Mouse (Mus musculus) kidney, postnatal 14 days (tissue): ENCODE measurements around the gene Prpf8.

ENCODE experiments used
- DNase-seq: peaks from one replicate; pipeline ENCODE4 v3.0.0; 2022; ENCODE audit warnings: mixed read lengths

The Prpf8 gene

DNA sequence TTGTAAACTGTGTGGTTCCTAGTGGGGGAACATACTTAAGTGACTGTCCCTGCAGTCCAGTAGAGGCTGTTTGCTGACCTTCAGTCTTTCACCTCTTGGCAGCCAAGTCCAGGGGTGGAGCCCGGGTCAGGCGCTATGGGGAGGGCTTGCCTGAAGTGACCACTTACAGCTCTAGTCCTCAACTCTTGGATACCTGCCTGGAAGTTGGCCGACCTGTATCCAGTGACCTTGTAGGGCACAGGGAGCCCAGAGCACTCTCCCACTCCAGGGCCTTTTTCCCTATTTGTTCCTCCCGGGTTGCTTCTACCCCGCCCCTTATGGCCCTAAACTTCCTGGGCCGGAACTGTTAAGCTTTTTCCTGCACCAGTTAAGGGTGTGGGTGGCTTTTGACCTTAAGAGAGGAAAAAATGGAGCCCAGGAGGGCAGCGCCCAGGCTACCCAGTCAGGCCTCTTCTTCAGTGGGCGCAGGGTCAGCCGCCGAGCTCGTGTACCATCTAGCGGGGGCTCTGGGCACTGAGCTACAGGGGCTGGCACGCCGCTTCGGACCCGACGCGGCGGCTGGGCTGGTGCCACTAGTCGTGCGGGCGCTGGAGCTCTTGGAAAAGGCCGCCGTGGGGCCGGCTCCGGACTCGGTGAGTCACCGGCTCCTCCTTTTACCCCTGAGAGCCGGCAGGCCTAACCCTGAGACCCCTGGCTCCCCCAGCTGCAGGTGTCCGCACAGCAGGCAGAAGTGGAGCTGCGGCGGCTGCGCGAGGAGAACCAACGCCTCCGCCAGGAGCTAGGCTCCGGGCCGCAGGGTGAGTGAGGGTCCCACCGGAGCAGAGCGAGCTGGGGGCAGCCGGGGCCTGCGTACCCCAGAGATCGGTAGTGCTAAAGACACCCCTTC is 23.4 kb downstream of the Prpf8 start, which contains the start of gene Rilp:
TSS of gene Rilp (plus strand) at position 354 of the 886 bp plus-strand sequence.
- DNase-seq: peak; percentile 94

- peak; percentile 96 for DNase-seq
Observed at GRCm38 (mm10) chr11:75510627-75510993, 24.0 kb downstream of the Prpf8 start.

DNA sequence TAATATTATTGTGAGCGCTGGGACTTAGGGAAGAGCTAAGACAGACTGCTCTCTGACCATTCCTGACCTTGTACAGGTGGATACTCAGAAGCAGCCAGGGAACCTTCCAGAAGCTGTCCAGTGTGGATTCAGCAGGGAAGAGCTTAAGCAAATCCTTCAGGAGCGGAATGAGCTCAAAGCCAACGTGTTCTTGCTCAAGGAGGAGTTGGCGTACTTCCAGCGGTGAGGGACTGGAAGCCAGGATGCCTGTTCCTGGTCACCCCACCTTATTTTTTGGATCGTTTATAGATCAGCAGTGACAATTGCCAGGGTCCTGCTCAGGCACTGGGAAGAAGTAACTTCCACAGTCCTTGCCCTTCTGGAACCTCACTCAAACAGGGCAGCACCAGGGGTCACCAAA is 24.6 kb downstream of the Prpf8 start:
- peak; percentile 44 for DNase-seq

DNA sequence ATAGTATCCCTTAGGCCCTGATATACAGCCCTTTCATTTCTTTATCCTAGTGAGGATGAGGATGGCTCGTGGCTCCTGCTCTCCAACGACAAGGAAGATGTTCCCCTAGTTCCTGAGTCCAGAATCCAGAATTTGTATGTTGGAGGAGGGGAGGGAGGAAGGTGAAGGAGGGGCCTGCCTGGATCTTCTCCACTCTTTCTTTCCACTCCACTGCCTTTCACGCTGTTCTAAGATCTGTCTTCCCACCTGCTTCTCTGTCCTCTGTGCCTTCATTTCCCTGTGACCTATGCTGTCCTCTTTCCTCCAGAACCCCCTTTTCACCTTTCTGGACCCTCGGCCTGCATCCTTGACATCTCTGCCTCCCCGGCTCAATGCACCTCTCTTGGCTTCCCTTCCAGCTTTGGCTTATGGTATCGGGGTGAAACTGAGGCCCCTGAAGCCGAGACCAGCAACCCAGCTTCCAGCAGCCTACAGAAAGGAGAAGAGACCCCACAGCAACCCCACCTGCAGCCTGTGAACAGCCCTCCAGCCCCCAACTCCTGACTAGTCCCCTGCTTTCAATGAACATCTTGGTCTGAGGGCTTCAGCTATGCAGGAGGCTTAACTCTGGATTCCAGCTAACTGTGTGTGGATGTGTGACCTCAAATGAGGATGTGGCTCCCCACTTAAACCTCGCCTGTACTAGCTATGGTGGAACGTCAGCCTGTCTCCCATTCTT is 25.8 kb downstream of the Prpf8 start:
- DNase-seq: no peak

DNA sequence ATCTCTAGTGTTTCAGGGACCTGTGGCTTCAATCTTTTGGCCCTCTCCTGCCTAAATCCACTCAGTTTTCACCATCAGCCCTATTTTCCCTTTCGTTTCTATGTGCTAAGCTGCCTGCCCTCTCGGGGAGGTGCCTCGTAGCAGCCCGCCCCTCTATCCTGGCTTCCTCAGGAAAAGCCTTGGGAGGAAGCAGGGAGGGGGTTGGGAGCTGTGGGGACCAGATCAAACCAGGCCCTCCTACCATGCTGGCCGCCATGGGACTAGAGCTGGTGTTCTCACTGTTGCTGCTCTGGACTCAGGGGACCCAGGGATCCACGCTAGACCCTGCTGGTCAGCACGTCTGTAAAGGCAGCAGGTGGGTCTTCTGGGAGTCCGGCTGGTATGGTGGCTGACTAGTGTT is 26.7 kb downstream of the Prpf8 start, which contains the start of gene Scarf1:
TSS of gene Scarf1 (plus strand) at position 205 of the 400 bp plus-strand sequence.
- DNase-seq: peak; percentile 81

DNA sequence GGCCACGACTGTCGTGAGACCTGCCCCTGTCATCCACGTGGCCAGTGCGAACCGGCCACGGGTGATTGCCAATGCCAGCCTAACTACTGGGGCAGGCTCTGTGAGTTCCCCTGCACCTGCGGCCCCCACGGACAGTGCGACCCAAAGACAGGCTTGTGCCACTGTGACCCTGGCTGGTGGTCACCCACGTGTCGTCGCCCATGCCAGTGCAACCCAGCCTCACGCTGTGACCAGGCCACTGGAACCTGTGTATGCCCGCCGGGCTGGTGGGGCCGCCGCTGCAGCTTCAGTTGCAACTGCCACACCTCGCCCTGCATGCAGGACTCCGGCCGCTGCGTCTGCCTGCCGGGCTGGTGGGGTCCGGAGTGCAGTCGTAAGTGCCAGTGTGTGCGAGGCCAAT is 28.6 kb downstream of the Prpf8 start:
- DNase-seq: no peak

- DNase-seq: peak; percentile 42
Observed at GRCm38 (mm10) chr11:75519834-75520633, 33.4 kb downstream of the Prpf8 start.

DNA sequence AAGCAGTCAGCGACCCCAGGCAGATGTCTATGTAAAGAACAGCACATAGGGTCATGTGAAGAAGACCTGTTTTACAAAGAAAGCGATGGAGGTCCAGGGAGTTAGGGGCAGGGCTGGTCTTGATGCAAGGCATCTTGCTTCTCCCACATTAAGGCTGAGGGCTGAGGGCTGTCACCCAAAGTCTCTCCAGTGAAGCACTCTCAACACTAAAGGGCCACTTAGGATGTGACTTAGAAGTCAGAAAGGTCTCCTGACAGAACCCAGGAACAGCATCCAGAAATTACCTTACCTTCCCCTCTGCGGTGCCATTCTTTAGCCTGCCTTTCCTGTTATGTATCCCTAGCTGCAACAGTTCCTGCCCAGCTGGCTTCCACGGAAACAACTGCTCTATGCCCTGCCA is 35.0 kb downstream of the Prpf8 start:
- no peak for DNase-seq

DNA sequence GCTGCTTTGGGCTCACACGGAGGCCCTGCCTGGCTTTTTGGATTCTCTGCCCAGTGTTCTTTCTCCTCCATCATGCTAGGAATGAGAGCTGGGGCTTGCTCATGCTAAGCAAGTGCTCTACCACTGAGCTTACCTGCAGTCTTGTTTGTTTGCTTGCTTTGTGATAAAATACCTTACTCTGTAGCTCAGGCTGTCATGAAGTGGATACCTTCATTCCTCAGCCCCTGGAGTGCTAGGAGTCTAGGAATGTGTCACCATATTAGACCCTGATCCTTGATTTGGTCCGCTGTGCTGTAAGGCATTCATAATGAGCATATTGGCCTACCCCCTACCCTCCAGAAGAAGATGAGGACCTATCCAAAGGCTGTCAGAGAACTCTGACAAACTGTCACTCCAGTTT is 36.2 kb downstream of the Prpf8 start:
- no peak for DNase-seq

- no peak for DNase-seq
Observed at GRCm38 (mm10) chr11:75525531-75526125, 39.0 kb downstream of the Prpf8 start.

GRCm38 (mm10) chr11:75526943-75527342 is 40.3 kb downstream of the Prpf8 start:
- no peak for DNase-seq

DNA sequence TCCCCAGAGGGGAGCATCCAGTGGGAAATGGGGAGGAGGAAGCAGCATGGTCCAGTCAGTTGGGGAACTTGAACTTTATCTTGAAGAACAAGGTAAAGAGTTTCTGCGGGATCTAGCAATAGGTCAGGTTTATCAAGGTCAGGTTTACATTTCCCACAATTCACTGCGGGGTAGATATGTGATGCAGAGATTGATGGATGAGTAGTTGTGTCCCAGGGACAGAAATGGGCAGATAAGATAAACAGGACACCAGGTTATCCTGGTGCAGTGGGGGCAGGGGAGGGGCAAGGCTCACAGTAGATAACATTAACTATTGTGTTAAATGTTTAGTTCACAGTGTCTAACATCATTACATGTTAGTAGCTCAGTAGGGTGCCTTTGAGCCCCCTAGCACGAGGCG is 43.2 kb downstream of the Prpf8 start:
- no peak for DNase-seq

DNA sequence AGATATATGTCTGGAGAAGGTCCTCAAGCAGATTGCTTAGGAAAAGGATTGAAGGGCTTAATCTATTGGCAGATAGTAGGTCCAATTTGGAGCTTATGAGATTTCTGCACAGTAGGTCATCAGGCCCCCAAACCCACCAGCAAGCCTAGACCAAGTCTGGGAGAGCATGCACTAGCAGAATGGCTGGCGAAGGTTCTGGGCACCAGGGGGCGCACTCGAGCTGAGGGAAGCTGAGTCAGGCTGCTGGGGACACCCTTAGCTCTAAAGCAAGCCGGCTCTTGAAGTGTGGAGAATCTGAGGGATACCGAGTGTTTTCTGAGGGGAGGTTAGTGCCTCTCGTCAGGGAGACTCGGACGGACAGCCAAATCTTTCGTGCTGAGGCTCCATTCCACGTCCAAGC is 43.7 kb downstream of the Prpf8 start:
- DNase-seq: peak; percentile 94

DNA sequence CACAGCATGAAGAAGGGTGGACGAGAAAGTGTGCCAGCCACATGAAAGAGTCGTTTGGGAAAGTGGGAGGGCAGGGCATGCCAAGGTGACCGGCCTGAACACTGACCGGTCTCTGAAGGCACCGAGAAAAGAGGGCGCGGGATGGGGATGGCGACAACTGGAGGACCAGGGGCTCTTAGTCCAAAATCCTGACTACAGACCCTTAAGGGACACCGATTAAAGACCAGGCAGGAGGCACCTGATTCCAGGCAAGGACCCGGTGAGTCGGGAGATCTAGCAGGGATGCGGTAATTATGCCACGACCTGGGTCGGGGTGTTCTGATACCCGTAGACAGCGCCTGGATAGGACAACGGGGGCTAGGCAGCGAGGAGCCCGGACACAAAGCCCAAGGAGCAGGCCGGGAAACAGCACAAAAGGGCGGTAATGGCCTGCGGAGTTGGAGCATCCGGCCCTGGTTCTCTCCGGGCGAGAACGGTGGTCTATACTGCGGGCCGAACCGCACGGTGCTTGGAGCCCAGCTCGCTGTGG is 44.3 kb downstream of the Prpf8 start:
- no peak for DNase-seq

DNA sequence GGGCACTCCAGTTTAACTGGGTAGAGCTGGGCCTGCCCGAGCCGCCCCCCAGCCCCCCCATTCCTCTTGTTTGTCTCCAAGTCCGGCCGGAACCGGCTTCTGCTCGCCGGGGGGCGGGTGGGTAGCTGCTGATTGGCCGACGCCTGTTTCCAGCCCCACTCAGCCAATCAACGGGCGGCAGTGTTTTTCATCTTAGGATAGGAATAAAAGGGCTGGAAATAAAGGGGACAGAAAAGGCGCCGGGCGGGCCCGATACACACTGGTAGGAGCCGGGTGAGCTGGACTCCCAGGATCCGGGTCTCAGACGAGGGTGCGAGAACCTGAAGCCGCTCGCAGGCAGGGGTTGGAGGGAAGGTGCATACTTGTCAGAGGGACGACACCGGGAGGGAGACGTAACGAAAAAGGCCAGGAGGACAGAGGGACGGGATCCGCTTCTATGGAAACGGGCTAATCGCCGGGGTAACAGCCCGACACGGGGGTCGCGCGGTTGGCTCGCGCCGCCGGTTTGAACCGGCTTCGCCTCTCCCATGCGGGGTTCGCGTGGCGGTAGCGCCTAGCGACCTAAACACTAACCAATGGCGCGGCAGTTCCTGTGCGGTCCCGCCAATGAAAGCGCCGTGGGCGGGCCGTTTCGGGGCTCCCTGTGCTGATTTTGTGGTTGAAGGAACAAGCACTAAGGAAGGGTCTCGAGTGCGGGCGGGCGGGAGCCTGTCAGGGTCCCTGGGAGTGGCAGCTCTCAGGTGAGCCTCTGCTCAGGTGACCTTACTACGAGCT is 45.0 kb downstream of the Prpf8 start, which contains the start of gene Slc43a2:
TSS of gene Slc43a2 (plus strand) at position 226 of the 774 bp plus-strand sequence.
- peak; percentile 98 for DNase-seq

DNA sequence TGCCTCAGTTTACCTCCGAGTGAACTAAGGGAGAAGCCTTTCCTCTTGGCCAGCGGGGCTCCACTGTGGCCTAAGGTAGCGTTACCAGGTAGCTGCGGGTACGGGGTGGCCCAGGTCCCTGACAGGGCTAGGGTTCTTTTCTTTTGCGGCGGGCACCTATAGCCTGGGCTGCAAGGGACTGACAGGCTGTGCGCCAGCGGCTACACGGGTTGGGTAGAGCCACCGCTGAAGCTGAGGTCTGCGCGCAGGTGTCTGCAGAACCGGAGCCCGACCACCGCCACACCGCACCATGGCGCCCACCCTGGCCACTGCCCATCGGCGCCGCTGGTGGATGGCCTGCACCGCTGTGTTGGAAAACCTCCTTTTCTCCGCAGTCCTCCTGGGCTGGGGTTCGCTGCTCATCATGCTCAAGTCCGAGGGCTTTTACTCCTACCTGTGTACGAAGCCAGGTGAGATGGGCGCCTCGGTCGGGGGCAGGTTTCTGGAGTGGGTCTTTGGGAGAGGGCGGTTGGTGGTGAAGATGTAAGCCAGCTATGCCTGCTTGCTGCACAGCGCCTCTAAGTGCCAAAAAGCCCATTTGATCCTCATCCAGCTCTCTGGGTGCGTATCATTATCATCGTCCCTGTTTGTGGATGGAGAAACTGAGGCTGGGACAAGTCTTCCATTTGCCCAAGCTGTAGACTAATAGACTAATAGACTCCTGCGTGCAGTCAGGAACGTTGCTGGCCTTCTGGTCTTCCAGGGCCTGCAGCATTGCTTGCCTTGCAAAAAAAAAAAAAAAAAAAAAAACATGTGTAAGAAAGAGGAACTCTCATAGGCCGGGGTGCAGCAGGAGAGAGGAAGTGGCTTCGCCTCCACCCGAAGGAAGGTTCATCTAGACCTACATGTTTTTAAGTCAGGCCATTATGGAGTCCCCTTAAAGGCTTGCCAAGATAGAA is 46.0 kb downstream of the Prpf8 start:
- DNase-seq: peak; percentile 44

DNA sequence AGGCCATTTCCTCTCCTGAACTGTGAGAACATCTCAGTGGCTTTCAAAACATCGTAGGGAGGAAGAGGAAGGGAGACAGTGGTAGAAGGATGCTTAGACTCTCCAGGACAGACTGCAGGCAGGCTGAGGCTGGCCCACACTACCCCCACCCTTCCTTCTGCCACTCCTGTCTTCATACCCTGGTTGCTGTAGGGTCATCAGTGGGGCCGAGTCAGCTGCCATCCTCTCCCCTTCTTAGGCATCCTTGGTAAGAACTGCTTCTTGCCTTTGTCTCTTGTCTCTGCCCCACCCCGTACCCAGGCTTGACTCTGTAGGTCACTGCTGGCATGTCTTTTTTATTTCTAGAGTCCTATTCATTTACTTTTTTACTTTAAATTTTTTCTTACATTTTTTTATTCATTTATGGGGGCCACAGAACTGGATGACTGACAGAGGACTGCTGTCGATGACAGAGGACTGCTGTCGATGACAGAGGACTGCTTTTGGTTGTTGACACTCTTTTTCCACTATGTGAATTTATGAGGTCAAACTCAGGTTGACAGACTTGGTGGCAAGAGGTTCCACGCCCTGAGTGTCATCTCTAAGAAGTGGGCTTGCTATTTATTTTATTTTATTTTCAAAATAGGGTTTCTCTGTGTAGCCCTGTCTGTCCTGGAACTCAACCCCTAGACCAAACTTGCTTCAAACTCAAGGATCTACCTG is 46.8 kb downstream of the Prpf8 start:
- DNase-seq: no peak

- DNase-seq: peak; percentile 56
Observed at GRCm38 (mm10) chr11:75534286-75535033, 47.8 kb downstream of the Prpf8 start.
